Mouse (Mus musculus) brain, embryonic 14.5 days (tissue): ENCODE data around the gene Tmem171.

Experiments
- CTCF ChIP-seq: fragments of 200-500 bp; IDR thresholded peaks from 2 replicates; pipeline ENCODE4 v1.5.1; 2012; ENCODE audit warnings: inconsistent platforms, mild to moderate bottlenecking, moderate library complexity, borderline replicate concordance; ENCODE audit not compliant: insufficient read depth, insufficient read length; ENCODE audit errors: extremely low read depth
- POLR2A ChIP-seq: fragments of 200-500 bp; IDR thresholded peaks from 2 replicates; pipeline ENCODE4 v1.6.1; 2012; ENCODE audit warnings: mild to moderate bottlenecking, inconsistent platforms, borderline replicate concordance; ENCODE audit not compliant: poor library complexity, insufficient read depth, insufficient read length, severe bottlenecking; ENCODE audit errors: extremely low read depth

DNA sequence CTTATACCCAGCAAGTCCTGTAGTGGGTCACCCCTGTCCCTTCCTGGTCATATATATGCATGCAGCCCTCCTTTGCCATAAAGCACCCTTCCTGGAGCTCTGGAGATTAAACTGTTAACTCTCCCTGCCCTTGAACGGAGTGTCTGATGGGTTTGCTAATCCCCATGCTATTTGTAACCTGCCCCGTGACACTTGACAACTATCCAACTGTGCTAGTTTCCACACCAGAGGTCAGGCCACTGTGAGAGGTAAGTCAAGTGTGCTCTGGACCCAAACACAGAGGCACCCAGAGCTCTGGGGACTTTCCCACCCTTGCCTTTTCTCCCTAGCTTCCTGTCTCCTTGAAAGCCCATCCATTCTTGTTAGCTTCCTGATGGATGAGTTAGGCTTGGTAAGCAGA, 912 bp upstream of the Tmem171 start:
- no peak for TF ChIP-seq POLR2A
- no peak for TF ChIP-seq CTCF
